8 mouse cellular contexts compared by ENCODE assay signal in the genomic region with DNA sequence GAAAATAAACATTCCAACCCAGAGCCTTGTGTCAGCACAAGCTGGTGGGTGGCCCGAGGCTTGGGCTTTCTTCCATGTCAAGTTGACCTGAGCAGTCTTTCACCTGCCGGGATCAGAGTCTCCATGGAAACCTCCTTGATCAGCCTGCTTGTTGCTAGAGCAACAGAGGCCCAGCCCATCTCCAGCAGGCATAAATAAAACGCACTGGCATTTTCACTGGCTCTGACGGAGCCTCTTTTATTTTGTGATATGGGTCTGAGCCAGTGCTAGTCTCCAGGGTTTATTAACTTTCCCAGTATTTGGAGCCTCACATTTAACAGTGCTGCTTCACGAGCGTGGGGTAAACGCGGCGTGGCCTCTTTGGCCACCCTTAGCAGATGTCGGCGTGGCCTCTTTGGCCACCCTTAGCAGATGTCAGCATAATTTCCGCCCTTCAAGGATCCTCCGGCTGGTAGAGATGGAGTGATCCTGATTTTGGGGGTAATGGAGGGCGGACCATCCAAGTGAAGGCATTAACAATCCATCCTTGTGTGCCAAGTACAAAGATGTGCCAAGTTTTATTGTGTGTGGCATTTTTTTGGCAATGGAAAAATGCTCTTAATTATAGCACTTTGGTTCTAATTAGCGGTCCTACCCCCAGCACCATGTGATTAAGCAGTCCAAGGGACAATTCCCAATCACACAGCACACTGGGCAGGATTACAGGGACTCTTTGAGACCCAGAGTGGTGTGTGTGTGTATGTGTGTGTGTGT. TPM values are rescaled to one million over a fixed set of nuclear protein-coding genes. Genes with fewer than 3 reads are reported as not detected.
A peak's percentile ranks its signal among the peaks of the same experiment; 100 is the strongest.
DNase-seq lines count a peak whose midpoint lies in the region; ATAC-seq lines count a peak whose summit lies in the region.

No protein-coding gene starts in this region.

- H3K9me3 ChIP-seq in embryonic facial prominence, embryonic 12.5 days = no peaks in the 10 kb centered on the region
- no peaks in the 10 kb centered on the region for H3K9me3 ChIP-seq in hindbrain, embryonic 16.5 days (ENCODE audit: control insufficient read depth, low read length)
- H3K9me3 ChIP-seq in midbrain, embryonic 16.5 days (replicated peaks; ENCODE audit: control insufficient read depth, low read length, poor library complexity, severe bottlenecking) = no peaks in the 10 kb centered on the region

- no peaks in the 10 kb centered on the region for H3K27me3 ChIP-seq in embryonic facial prominence, embryonic 12.5 days
- H3K27me3 ChIP-seq in hindbrain, embryonic 16.5 days (replicated peaks; ENCODE audit: control insufficient read depth, insufficient read depth, low read length) = no peaks in the 10 kb centered on the region
- no peaks in the 10 kb centered on the region for H3K27me3 ChIP-seq in midbrain, embryonic 16.5 days (ENCODE audit: control insufficient read depth, insufficient read depth, low read depth, low read length)

- ATAC-seq in embryonic facial prominence, embryonic 12.5 days (ENCODE audit: insufficient number of reproducible peaks, insufficient read depth, low FRiP score, low TSS enrichment) = peak; percentile 59; the same call in 1 of the 2 replicates
- peak; percentile 91 for ATAC-seq in hindbrain, embryonic 16.5 days
- ATAC-seq in midbrain, embryonic 16.5 days = peak; percentile 90
- ATAC-seq in activated CD4-positive, CD25-positive, alpha-beta regulatory T cell, adult 4 months = no peak

- intact Hi-C loops in heart, postnatal 10 days (cut with DNase I) = no loop called here

- 49% methylated on average over 15 of the region's 15 CpGs for WGBS in embryonic facial prominence, embryonic 12.5 days
- WGBS in hindbrain, embryonic 16.5 days = 20% methylated on average over 15 of the region's 15 CpGs
- 12% methylated on average over 15 of the region's 15 CpGs for WGBS in midbrain, embryonic 16.5 days

- H3K27ac ChIP-seq in embryonic facial prominence, embryonic 12.5 days = peak overlapping the region; percentile 73
- H3K27ac ChIP-seq in hindbrain, embryonic 16.5 days (ENCODE audit: low read depth, low read length) = peak overlapping the region; percentile 77
- peak overlapping the region; percentile 95 for H3K27ac ChIP-seq in midbrain, embryonic 16.5 days (ENCODE audit: low read length)

- H3K4me1 ChIP-seq in embryonic facial prominence, embryonic 12.5 days = peaks cover 44% of the 10 kb centered on the region
- H3K4me1 ChIP-seq in hindbrain, embryonic 16.5 days (ENCODE audit: control insufficient read depth, insufficient read depth, low read depth, low read length) = peaks cover 24% of the 10 kb centered on the region
- H3K4me1 ChIP-seq in midbrain, embryonic 16.5 days (ENCODE audit: control insufficient read depth, insufficient read depth, low read length) = peaks cover 36% of the 10 kb centered on the region

- no peaks in the 10 kb centered on the region for H3K36me3 ChIP-seq in embryonic facial prominence, embryonic 12.5 days
- H3K36me3 ChIP-seq in hindbrain, embryonic 16.5 days (ENCODE audit: control insufficient read depth, insufficient read depth, low read length) = no peaks in the 10 kb centered on the region
- no peaks in the 10 kb centered on the region for H3K36me3 ChIP-seq in midbrain, embryonic 16.5 days (ENCODE audit: control insufficient read depth, insufficient read depth, low read length)

- H3K9ac ChIP-seq in embryonic facial prominence, embryonic 12.5 days = no peak overlapping the region
- H3K9ac ChIP-seq in hindbrain, embryonic 16.5 days (ENCODE audit: low read depth, low read length) = no peak overlapping the region
- H3K9ac ChIP-seq in midbrain, embryonic 16.5 days (ENCODE audit: low read depth, low read length) = peak overlapping the region; percentile 49; the same call in 1 of the 2 replicates

- DNase-seq in heart, postnatal 10 days = peak; percentile 42 to 43
- no peak for DNase-seq in heart, postnatal 4 days
- peak; percentile 62 for DNase-seq in left cerebral cortex, adult 11 months (ENCODE audit: low spot score)
- DNase-seq in telencephalon, adult 2 months (ENCODE audit: low read depth, low spot score) = peak; percentile 83

- H3K4me2 ChIP-seq in embryonic facial prominence, embryonic 12.5 days (replicated peaks) = no peak overlapping the region; the same call in 1 of the 2 replicates
- peak overlapping the region; percentile 41 for H3K4me2 ChIP-seq in hindbrain, embryonic 16.5 days (ENCODE audit: low read length)
- H3K4me2 ChIP-seq in midbrain, embryonic 16.5 days (ENCODE audit: low read length) = peak overlapping the region; percentile 52

- no peak overlapping the region for H3K4me3 ChIP-seq in embryonic facial prominence, embryonic 12.5 days
- H3K4me3 ChIP-seq in hindbrain, embryonic 16.5 days (ENCODE audit: low read length) = no peak overlapping the region
- no peak overlapping the region for H3K4me3 ChIP-seq in midbrain, embryonic 16.5 days (ENCODE audit: low read depth, low read length)

RNA-seq across cellular contexts. Expression of a gene that starts 39.2 kb away (rescaled TPM):
- total RNA-seq in heart, postnatal 10 days (2021) = 10 to 100 TPM; 30.2 to 31.0 TPM
- total RNA-seq in heart, postnatal 4 days (2021) = 10 to 100 TPM; 19.9 to 22.3 TPM
- 114 and 129 TPM in 2 replicates for polyA plus RNA-seq in embryonic facial prominence, embryonic 12.5 days (2016; fragmentation: Nextera tagmentation; extraction: Ambion mirVana)
- polyA plus RNA-seq in hindbrain, embryonic 16.5 days (2015; fragmentation: Nextera tagmentation; extraction: Ambion mirVana) = 54.8 and 63.2 TPM in 2 replicates
- polyA plus RNA-seq in midbrain, embryonic 16.5 days (2015; fragmentation: Nextera tagmentation; extraction: Ambion mirVana) = 65.1 and 69.8 TPM in 2 replicates
- polyA plus RNA-seq in activated CD4-positive, CD25-positive, alpha-beta regulatory T cell, adult 4 months (2017; shearing (Covaris generic)) = 100 to 1,000 TPM; 479 to 707 TPM
